Mouse (Mus musculus): Measurements from ENCODE around the gene Ppp1r1c. TPM values are rescaled to one million over a fixed set of nuclear protein-coding genes. Genes with fewer than 3 reads are reported as not detected.

Ppp1r1c gene
- not detected for polyA plus RNA-seq (2014; fragmentation: Illumina TruSeq; extraction: RNeasy Lipid Tissue Mini Kit (QIAGEN cat#74804))

GRCm38 (mm10) chr2:79707575-79707974 is at the start of gene Ppp1r1c:
Ppp1r1c (plus strand) TSS chr2:79707780.

Other genes with a start within 250 kb of the Ppp1r1c start
- 33.1 TPM for gene Itprid2, start 72.4 kb upstream of the Ppp1r1c start, polyA plus RNA-seq (2014; fragmentation: Illumina TruSeq; extraction: RNeasy Lipid Tissue Mini Kit (QIAGEN cat#74804))

All from ovary, adult 10 weeks (tissue).